Mouse (Mus musculus): ENCODE measurements around the gene Arhgef1.

DNA sequence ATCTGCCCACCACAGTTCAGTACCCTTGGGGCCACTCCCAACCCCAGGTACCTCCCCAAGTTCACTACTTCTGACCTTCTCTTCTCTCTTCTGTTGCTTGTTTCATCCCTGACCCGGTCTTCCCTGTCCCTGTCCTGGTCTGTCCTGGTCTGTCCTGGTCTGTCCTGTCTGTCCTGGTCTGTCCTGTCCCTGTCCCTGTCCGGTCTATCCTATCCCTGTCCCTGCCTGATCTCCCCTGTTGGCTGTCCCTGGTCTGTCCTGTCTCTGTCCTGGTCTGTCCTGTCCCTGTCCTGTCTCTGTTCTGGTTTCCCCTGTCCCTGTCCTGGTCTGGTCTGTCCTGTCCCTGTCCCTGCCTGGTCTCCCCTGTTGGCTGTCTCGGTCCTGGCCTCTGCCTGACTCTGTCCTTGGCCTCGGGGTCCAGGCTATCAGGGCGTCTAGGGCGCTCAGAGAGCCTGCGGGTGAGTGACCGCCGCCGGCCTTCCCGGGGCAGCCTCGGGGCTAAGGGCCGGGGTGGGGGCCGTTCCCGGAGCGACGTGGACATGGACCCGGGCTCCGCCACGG, 16.1 kb downstream of the Arhgef1 start:
- TF ChIP-seq CTCF (IDR thresholded peaks at IDR 0.05; ENCODE audit: low read depth) (no peak), EP300 (IDR thresholded peaks at IDR 0.05; ENCODE audit: low read depth) (no peak)

Measured in heart, postnatal 0 days (tissue).